Mouse (Mus musculus) liver, adult 2 months (tissue): Measurements from ENCODE around the gene Dcun1d4. TPM values are rescaled to one million over a fixed set of nuclear protein-coding genes. Genes with fewer than 3 reads are reported as not detected.

ENCODE experiments used
- DNase-seq: peaks from one replicate; pipeline ENCODE4 v3.0.0-alpha.2; 2011; ENCODE audit warnings: low read depth, low spot score; ENCODE audit errors: extremely low read depth
- H3K27ac ChIP-seq: fragments of 200-500 bp; replicated peaks from 2 replicates; pipeline ENCODE4 v1.5.1; 2012; ENCODE audit warnings: low read depth, mild to moderate bottlenecking, control low read depth, inconsistent platforms, low read length; ENCODE audit not compliant: insufficient read depth
- H3K27me3 ChIP-seq: fragments of 200-500 bp; 2 replicates; pipeline ENCODE4 v1.6.1; 2012; ENCODE audit warnings: mild to moderate bottlenecking, moderate library complexity, low read length, inconsistent platforms; ENCODE audit not compliant: control insufficient read depth, insufficient read depth
- H3K36me3 ChIP-seq: fragments of 200-500 bp; 2 replicates; pipeline ENCODE4 v1.6.1; 2012; ENCODE audit warnings: low read length, inconsistent platforms; ENCODE audit not compliant: control insufficient read depth, insufficient read depth
- H3K4me1 ChIP-seq: fragments of 200-500 bp; 2 replicates; pipeline ENCODE4 v1.6.1; 2011; ENCODE audit warnings: low read length; ENCODE audit not compliant: control insufficient read depth, insufficient read depth
- H3K4me3 ChIP-seq: fragments of 200-500 bp; 2 replicates; pipeline ENCODE4 v1.5.1; 2011; ENCODE audit warnings: low read depth, mild to moderate bottlenecking, control low read depth, low read length, moderate library complexity; ENCODE audit not compliant: insufficient read depth
- H3K79me2 ChIP-seq: fragments of 200-500 bp; 2 replicates; pipeline ENCODE4 v1.6.1; 2012; ENCODE audit warnings: inconsistent platforms, mild to moderate bottlenecking, low read length, moderate library complexity; ENCODE audit not compliant: control insufficient read depth, insufficient read depth
- H3K9ac ChIP-seq: fragments of 200-500 bp; 2 replicates; pipeline ENCODE4 v1.6.1; 2012; ENCODE audit warnings: low read depth, mild to moderate bottlenecking, control low read depth, inconsistent platforms, low read length
- CTCF ChIP-seq: fragments of 200-500 bp; IDR thresholded peaks from 2 replicates; pipeline ENCODE4 v1.5.1; 2011; ENCODE audit warnings: low read depth, low read length, control low read depth
- POLR2A ChIP-seq: fragments of 200-500 bp; IDR thresholded peaks from 2 replicates; pipeline ENCODE4 v1.6.1; 2011; ENCODE audit warnings: low read length, control low read depth; ENCODE audit not compliant: insufficient read depth; ENCODE audit errors: extremely low read depth
- WGBS: fragments of 180-500 bp; shearing (Covaris S2); methylation state at CpG from one replicate; pipeline ENCODE4 v1.1.7; 2018; 5-methylcytosine and 5-hydroxymethylcytosine counted together
- polyA plus RNA-seq: library from polyadenylated mRNA; depleted of rRNA; stranded (reverse); fragments of >200 nt; gene quantifications from 2 replicates; pipeline ENCODE4 v1.2.3, GENCODE M21; 2012; rRNA removed
- total RNA-seq: library from RNA; depleted of rRNA; stranded (reverse); fragments of >200 nt; gene quantifications from 2 replicates; pipeline ENCODE4 v1.2.3, GENCODE M21; 2014; rRNA removed

Dcun1d4 gene
- total and polyA plus RNA-seq, 2 experiments = 8.2 to 13.6 TPM

- Histone ChIP-seq H3K27ac (no peak overlapping the region), H3K79me2 (no peaks in the 10 kb centered on the region), H3K4me1 (no peaks in the 10 kb centered on the region), H3K9ac (no peak overlapping the region), H3K27me3 (no peaks in the 10 kb centered on the region), H3K36me3 (no peaks in the 10 kb centered on the region), H3K4me3 (no peak overlapping the region)
- WGBS = 87% methylated on average over 6 of the region's 6 CpGs
- TF ChIP-seq CTCF (no peak), POLR2A (no peak)
- no peak for DNase-seq
Measured at GRCm38 (mm10) chr5:73604964-73605363, 124.2 kb downstream of the Dcun1d4 start.

Other genes with a start within 250 kb of the Dcun1d4 start
- gene Fryl, start 224.4 kb upstream of the Dcun1d4 start, total RNA-seq = 18.7 and 23.4 TPM in 2 replicates
- 9.5 and 10.1 TPM in 2 replicates for gene Fryl, start 224.4 kb upstream of the Dcun1d4 start, polyA plus RNA-seq
- gene Ociad1, start 188.2 kb upstream of the Dcun1d4 start, total RNA-seq = 57.6 and 68.1 TPM in 2 replicates
- gene Ociad1, start 188.2 kb upstream of the Dcun1d4 start, polyA plus RNA-seq = 49.1 and 50.3 TPM in 2 replicates
- gene Ociad2, start 140.0 kb upstream of the Dcun1d4 start, total RNA-seq = 8.4 and 10.3 TPM in 2 replicates
- 3.4 and 4.3 TPM in 2 replicates for gene Ociad2, start 140.0 kb upstream of the Dcun1d4 start, polyA plus RNA-seq
- not detected in 2 replicates for gene Cwh43, start 74.9 kb upstream of the Dcun1d4 start, total RNA-seq
- gene Cwh43, start 74.9 kb upstream of the Dcun1d4 start, polyA plus RNA-seq = not detected in 2 replicates
- 0.34 TPM in 1 of 2 replicates, not detected in the other for gene Lrrc66, start 151.5 kb downstream of the Dcun1d4 start, total RNA-seq
- gene Lrrc66, start 151.5 kb downstream of the Dcun1d4 start, polyA plus RNA-seq = 0.02 TPM in 1 of 2 replicates, not detected in the other
- gene Sgcb, start 166.8 kb downstream of the Dcun1d4 start, total RNA-seq = 1.6 and 1.8 TPM in 2 replicates
- gene Sgcb, start 166.8 kb downstream of the Dcun1d4 start, polyA plus RNA-seq = 0.62 and 0.80 TPM in 2 replicates
- not detected in 2 replicates for gene Spata18, start 170.4 kb downstream of the Dcun1d4 start, total RNA-seq
- not detected in 2 replicates for gene Spata18, start 170.4 kb downstream of the Dcun1d4 start, polyA plus RNA-seq